Mouse (Mus musculus): Measurements from ENCODE around the gene Csrnp3.

DNA sequence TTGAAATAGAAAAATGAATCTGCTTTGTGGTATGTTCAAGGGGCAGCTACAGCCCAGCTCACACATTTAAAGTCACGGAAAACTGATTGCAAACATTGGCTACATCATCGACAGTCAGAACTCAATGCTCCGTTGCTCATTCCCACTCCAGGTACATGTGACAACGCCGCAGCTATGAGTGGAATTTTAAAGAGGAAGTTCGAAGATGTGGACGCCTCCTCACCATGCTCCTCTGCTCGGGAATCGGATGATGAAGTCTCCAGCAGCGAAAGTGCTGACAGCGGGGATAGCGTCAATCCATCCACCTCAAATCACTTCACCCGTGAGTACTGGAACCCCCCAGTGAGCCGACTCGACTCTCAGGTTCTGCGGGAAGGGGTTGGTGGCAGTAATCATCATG lies 103.2 kb downstream of the Csrnp3 start:
- TF ChIP-seq USF1 (IDR thresholded peaks at IDR 0.05; ENCODE audit: low read depth), result no peak
- TF ChIP-seq CTCF (IDR thresholded peaks at IDR 0.05; ENCODE audit: control insufficient read depth, insufficient read depth, insufficient read length), result no peak
- no peak for TF ChIP-seq MYOD1 (IDR thresholded peaks at IDR 0.05; ENCODE audit: control insufficient read depth, insufficient read length, low read depth)
- no peak for TF ChIP-seq CEBPB (IDR thresholded peaks at IDR 0.05; ENCODE audit: low read depth)
